Mouse (Mus musculus): ENCODE data around the gene Klf15.

The Klf15 gene

DNA sequence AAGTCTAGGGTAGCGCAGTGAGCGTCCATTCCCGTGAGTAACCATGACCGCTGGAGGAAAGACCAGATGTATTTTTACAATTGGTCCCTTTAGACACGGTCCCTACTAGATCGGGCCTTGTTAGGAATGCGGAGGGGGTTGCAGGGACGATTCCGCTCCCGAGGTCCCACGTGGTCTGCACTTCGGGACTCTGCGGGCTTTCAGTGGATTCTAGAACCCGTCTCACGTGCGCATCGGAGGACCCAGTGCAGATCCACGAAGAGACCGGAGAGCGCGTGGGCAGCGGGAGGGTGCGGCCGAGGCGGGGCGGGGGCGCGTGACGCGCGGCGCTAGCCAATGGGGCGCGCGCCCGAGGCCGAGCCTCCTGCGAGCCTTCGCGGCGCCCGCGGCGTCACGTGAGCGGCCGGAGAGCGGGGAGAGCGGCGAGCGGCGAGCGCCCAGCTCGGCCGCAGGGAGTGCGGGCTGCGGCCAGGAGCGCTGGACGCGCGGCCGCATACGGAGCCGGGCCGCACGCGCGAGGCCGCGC lies at the start of gene Klf15:
Gene Klf15 (plus strand): TSS at position 396 of the 526 bp plus-strand sequence.
- DNase-seq (ENCODE audit: low spot score in 2 of 2) = peak; percentile 64 to 85

DNA sequence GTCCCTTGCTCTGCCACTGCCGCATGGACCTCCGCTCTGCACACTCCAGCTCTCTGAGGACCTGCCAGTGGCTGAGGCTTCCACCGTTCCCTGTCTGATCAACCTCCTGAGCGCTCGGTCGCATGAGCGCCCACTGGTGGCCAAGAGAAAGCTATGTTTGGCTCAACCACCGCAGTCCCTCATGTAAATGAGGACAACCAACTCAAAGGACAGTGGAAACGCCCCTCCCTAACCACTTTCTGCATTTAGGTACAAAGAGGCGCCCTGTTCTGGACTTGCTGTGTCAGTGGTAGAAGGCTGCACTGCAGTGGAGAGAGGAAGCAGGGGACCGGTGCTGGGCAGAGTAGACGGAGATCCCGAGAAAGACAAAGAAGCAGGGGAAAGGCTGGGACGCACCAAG lies 39.8 kb upstream of the Klf15 start:
- DNase-seq (ENCODE audit: low spot score in 2 of 2) = peak in 1 of 2 experiments; percentile 80

DNA sequence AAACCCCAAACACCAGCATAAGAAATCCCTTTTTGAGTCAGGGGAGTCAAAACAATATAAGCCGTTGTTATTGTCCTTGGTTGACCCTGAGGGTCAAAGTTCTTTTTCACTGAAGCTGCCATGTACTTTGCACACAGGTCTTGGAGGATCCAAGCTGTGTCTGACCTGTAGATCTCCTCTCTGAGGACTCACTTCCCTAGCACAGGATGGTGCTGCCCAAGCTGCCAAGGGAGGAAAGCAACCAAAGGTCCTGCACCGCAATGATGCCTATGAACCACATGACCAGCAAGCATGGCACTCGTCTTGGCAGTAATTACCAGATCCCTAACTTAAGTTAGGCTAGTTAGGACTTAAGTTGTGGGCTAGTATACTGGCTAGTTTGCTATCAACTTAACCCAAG lies 37.0 kb upstream of the Klf15 start:
- no peak for DNase-seq (ENCODE audit: low spot score in 2 of 2)

DNA sequence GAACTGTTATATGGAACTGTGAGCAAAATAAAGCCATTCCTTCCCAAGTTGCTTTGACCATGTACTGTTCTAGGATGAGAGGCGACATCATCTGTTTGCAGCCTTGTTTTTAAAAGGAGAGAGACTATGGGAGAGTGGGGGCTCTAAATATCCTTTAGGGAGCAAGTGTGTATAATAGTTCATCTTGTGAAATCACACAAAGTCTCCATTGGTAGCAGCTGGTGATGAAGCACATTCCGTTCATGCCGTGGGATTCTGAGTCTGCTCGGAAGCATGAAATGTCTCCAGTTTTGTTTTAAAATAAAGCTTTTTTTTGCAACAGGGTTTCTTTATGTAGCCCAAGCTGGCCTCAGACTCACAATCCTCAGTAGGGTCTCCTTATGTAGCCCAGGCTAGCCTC lies 36.4 kb upstream of the Klf15 start:
- DNase-seq (ENCODE audit: low spot score in 2 of 2) = no peak

DNA sequence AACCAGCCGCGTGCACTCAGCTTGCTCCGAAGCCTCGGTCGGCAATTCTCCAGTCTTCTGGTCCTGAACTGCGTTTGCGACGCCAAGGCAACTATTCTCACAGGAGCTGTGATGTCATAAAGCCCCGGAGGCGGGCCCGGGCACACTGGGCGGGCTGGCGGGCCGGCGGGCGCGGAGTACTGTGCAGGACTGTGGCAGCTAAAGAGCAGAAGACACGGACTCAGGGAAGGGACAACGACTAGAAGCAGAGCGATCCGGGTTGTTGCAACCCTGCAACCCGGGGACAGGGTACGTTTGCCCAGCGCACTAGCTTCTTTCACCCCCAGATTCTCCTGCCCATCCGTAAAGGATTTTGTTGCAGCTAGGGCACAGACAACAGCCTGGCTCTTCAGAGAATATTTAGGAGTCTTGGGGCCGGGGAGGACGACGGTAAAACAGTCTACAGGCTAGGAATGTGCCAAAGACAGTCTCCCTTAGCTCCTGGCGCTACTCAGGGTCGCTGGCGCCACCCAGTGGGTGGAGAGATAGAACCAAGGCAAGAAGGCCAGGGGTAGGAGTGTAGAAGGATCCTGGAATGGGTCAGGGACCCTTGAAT lies 33.9 kb upstream of the Klf15 start, which contains the start of gene Cfap100:
Gene Cfap100 (minus strand): TSS at position 418 of the 595 bp plus-strand sequence.
- peak in 1 of 2 experiments; percentile 72 for DNase-seq (ENCODE audit: low spot score in 2 of 2)

DNA sequence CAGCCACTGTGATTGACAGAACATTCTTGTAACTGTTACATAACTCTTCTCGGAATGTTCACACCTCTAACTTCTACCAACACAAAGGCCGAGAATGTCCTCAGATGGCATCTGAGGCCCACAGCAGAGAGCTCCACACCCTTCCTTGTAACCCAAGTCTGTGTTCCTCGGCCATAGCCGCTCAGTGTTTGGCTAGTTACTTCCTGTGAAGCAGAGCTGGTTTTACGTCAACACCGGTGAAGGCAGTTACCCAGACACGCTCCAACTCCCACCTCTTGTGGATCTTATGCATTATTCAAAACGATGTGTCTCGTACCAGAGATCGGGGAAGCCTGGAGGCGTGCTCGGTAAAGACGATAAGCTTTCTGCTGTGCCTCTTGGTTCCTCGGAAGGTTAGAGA lies 32.5 kb upstream of the Klf15 start:
- DNase-seq (ENCODE audit: low spot score in 2 of 2) = peak; percentile 30 to 73

DNA sequence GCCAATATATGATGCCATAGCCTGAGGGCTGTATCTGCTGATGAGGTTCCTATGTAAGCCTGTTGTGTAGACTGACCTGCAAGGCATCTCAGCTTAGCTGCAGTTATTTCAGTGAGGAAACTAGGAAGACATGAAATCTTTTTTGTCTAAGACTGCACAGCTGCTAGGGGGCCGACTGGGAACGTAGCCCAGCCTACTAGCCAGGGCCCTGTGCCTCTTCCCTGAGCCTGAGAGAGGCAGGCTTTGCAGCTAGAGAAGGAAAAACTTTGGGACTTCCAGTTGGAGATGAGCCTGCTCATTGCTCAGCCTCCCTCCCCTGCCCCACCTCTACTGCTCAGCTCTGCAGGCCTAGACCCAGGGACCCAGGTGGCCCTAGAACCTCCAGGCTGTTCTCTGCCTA lies 30.9 kb upstream of the Klf15 start:
- DNase-seq (ENCODE audit: low spot score in 2 of 2) = peak in 1 of 2 experiments; percentile 68

DNA sequence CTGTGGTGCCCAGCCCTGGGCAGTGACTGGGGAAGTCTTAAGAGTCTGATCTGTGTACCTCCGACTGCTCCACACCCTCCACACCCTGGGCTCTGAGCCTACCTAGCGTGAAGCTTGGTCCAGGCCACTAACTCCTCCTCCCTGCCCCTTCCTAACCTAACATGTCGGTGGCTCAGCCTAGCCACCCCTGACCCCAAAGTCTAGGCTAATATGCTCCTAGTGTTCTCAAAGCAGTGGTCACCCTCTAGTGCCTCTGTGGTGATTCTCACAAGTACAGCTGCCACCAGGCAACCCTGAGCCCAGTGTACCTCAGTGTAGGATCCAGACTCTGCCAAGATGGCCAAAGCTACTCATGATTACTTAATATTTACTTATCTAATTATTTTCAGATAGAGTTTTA lies 27.7 kb upstream of the Klf15 start:
- DNase-seq (ENCODE audit: low spot score in 2 of 2) = no peak

DNA sequence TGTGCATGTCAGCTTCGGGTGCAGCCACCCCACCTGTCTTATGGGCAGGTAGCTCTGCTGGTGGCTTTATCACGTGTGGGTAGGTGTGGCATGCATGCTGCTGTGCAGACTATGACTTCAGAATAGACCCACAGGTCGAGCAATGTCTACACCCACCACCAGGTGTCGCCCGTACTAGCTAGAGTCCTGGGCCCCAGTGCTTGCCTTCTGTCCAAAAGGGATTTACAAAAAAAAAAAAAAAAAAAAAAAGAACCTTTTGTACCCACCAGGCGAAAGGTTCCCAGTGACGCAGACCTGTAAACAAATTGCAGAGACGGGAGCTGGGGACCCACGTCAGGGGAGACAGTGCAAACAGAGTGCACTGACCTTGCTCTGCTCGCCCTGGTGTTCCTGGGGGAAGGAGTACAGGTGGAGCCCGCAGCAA lies 27.2 kb upstream of the Klf15 start:
- peak in 1 of 2 experiments; percentile 86 for DNase-seq (ENCODE audit: low spot score in 2 of 2)

DNA sequence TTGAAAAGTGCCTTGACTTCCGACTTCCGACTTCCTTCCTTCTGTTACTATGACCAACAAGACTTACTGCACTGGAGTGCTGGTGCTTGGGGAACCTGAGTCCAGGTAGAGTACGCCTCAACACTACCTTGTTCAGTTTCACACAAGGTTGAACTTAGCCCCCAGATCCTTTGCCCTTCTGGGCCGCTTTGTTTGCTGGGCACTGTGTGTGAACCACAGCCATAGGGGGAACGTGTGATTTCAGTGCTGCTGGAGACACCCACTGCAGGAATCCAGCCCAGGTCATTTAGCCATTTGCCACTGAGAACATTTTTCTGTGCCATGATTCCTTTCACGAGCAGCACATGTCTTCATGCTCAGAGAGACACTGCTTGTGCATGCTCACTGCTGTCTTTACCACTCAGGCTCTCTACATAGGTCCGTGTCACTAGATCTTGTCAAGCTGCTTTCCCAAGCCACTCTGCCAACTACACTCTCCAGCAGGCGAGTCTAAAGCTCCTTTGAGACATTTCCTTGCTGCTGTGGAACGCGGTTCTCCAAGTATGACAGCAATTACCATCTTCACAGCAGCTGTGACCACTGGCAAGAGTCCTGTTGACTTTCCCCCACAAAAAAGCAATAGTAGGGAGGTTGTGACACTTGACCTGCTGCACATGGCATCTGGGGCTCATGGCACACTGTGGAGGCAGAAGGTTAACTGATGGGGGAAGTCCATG lies 26.0 kb upstream of the Klf15 start:
- DNase-seq (ENCODE audit: low spot score in 2 of 2) = no peak

DNA sequence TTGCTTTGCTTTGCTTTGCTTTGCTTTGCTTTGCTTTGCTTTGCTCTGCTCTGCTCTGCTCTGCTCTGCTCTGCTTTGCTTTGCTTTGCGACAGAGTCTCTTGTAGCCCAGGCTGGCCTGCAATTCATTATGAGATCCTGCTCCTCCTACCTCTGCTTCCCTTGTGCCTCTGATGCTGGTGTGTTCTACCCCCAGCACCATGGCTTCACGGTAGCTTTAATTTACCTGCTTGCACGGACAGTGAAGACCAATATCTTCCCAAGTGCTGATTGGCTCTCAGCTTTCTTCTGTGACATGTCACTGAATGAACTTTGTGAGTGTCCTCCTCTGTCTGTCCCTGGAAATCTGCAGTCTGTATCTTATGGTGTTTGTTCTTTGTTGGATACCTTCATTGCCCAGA lies 25.3 kb upstream of the Klf15 start:
- DNase-seq (ENCODE audit: low spot score in 2 of 2) = no peak

DNA sequence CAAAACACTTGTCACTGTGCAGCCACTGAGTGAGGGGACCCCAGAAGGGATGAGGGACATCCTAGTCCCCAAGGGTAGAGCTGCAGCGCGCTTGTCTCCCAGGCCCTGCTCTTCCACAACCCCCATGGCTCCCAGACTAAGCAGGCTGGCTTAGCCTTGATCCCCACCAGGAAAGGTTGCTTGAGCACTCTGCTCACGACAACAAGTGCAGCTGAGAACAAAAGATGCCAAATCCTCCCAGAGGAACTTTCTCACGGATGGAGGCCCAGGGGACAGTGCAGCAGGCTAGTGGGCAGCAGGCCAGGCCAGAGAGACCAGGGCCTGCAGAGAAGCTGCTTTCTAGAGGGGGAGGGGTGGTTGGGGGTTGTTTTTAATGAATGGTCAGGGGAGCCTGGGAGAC lies 15.5 kb upstream of the Klf15 start:
- no peak for DNase-seq (ENCODE audit: low spot score in 2 of 2)

DNA sequence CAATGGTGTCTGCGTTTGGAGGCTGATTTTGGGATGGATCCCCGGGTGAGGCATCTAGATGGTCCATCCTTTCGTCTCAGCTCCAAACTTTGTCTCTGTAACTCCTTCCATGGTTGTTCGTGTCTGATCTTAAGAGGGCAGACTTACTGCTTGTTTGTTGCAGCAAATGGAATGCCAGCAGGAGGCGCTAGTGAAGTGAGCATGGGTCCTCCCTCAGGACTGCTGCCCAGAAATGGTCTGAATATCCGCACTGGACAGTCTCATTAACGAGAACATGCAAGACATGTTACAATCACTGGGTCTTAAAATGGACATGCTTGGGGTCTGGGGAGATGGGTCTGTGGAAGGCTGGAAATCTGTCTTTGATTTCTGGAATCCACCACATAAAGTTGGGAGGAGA lies 12.2 kb upstream of the Klf15 start:
- peak in 1 of 2 experiments; percentile 90 for DNase-seq (ENCODE audit: low spot score in 2 of 2)

DNA sequence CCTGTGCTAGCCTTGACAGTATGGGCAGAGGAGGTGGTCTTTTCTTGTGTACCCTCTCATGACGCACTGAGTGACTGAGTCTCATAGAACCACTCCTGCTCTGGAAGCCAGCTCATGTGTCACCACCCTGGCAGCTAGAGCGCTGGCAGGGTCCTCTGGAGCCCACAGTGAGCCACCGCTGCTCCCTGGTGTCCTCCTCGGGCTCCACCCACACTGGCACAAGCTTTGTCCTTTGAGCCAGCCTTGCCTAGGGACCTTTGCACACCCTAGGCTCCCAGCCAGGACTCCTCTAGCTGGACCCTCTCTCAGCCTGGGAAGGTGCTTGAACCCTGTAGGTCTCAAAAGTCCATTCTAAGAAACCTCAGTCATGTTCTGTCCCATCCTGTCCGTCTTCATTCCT lies 11.7 kb upstream of the Klf15 start:
- no peak for DNase-seq (ENCODE audit: low spot score in 2 of 2)

DNA sequence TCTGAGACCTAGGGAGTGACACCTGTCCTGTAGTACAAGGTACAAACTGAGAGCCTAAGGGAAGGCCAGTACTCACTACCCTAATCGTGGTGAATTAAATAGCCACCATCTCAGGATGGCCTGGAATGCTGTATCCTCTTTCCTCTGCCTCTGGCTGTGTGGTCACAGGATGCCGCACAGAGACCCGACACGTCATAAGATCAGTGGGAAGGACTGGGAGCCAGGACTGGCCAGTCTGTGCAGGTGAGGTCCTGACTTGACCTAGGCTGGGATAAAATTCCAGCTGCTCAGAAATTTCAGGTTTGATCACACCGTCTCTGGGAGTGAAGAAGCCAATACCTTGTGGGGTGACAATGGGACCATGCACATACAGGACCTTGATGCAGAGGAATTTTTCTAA lies 10.9 kb upstream of the Klf15 start:
- no peak for DNase-seq (ENCODE audit: low spot score in 2 of 2)

DNA sequence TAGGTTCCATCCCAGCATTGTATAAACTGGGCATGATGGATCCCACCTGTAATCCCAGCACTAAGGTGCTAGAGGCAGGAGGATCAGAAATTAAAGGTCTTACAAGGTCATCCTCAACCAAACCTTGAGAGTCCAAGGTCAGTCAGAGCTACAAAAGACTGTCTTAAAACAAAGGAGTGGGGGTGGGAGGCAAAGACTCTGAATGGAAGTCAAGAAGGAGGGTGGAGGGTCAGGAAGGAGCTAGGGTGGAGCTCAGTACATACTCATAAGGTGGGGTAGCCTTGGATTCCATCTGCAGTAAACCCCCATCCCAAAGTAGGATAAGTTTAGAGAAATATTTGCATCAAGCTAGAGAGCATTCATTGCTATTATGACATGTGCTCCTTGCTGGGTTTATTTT lies 9.8 kb upstream of the Klf15 start:
- no peak for DNase-seq (ENCODE audit: low spot score in 2 of 2)

DNA sequence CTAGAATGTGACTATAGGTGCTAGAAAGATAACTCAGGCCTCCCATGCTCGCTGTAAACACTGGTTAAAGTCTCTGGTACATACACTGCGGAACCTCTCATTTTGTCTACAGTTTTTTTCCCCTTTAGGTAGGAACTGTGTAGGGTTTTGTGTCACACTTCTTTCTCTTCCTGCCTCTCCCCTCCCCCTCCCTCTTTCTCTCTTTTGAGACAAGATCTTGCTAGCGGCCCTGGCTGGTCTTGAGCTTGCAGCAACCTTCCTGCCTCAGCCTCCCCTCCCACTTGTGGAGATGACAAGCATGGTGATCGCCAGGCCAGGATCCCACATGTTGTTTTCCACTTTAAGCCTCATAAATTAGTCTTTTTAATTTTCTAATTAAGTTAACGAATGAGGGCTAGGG lies 8.6 kb upstream of the Klf15 start:
- DNase-seq (ENCODE audit: low spot score in 2 of 2) = no peak

DNA sequence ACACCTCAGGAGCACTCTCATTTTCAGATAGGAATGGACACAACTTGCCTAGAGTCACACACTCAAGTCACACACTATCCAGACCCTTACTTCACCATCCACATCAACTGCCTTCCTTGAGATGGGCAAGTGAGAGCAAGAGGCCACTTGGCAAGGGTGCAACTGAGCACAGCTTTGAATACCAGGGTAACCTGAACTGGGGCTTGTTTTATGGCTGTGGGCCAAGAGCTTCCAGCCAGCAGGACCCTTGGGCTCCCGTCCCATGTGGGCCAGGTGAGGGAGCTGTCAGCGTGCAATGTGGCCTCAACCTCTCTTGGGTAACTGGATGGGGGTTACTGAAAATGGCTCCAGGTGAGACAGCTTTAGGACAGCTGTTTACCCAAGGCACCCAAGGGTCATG lies 5.0 kb upstream of the Klf15 start:
- DNase-seq (ENCODE audit: low spot score in 2 of 2) = no peak

DNA sequence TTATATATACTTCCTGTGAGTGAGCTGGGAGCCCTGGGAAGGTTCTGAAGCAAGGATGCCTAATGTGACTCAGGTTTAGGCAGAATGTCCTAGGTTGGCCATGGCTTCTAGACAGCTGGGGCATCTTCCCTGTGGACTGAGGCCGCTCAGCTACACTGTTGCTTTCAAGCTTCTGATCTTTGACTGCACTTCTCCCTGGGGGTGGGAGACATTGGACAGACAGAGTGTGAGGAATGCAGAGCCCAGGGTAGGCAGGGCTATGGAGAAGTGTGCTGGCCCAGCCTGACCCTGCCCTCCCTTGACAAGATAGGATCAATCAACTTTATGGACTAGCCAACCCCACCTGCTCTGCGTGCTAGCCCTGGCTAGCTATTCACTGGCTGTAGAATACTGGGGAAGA lies 1.2 kb upstream of the Klf15 start:
- no peak for DNase-seq (ENCODE audit: low spot score in 2 of 2)

DNA sequence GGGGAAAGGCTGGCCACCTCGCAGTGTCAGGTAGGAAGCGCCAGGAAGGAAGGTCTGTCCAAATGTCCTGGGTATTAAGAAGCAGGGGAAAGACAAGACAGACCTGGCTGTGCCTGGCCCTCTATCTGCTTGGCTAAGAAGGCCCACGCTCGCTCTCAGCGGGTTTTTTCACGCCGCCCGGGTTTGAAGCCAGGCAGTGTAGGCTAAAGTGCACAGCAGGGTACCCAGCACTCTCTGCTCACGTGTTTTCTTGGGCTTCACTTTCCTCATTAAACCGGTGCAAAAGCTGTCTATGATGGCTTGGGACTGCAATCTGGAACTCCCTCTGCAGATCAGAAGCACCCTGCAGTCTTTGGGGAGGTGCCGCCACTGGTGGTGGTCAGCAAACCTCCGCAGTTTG lies 605 bp upstream of the Klf15 start:
- DNase-seq (ENCODE audit: low spot score in 2 of 2) = no peak

DNA sequence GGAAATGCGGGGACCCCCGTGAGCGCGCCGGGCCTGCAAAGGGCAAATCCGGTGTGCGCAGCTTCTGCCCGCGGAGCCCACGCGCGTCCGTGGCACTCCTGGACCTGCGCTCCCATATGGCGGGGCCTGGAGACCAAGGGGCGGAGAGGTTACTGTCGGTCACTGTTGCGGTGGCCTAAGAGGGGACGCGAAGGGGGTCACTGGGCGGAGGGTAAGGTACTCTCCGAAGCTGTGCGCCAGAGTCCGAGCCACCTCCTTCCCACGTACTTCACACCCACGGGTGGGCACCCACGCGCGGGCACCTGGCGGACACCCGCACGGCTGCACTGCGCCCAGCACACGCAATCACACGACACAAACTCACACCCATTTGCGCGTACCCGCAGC lies 458 bp downstream of the Klf15 start:
- DNase-seq (ENCODE audit: low spot score in 2 of 2) = no peak

DNA sequence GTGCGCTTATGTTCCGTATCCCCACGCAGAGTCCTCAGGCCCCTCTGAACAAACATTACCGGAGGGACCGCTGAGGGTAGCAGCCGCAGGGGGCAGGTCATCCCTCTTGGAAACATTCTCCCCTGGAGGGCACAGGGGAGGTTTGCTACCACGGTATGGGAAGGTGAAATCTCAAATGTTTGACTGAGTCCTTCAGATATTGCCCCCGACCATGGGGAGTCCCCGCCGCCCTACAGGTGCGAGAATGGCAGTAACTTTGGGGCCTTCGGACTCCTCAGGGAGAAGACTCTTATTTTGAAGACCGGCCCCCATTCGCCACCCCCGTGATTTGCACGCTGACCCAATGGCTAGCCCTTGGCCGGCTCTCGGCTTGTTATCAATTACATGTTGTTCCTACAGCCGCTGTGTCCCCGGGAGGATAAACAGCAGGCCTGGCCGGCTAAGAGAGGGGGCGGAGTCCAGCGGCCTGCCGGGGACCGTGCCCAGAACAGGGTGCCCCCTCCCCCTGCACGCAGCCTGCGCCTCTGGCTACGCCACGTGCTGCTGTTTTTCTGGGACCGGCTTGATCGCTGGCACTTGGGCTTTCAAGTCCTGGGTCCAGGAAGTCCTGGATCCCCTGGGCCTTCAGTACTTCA lies 969 bp downstream of the Klf15 start:
- DNase-seq (ENCODE audit: low spot score in 2 of 2) = peak; percentile 80 to 90

DNA sequence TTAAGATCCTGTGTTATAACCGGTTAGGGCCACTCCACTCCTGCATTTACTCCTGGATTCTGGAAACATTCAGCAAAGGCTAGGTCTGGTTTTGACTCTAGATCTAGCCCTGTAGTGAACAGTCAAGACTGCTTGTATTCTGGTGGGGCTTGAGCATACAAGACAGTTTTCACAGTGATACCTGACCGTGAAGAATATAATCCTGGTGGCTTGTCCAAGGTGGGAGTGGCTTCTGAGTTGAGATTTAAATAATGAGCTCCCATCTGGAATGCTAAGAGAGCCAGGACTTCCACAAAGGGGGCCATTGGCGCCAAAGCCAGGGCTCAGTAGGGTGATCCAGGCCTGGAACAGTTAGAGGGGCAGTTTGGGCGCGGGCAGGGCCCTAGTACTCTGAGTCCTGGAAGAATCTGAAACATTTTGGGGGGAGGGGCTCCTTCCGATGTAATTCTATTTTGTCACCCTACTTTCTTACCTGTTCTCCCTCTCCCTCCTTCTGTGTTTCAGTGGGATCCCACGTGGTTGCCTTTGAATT lies 1.6 kb downstream of the Klf15 start:
- DNase-seq (ENCODE audit: low spot score in 2 of 2) = no peak

Measured in left cerebral cortex, adult 9 months (tissue).